Mouse (Mus musculus): Measurements from ENCODE around the gene Atoh8. TPM values are rescaled to one million over a fixed set of nuclear protein-coding genes. Genes with fewer than 3 reads are reported as not detected.

The Atoh8 gene
- polyA plus RNA-seq, 1 experiment from 2014 or later = 3.1 TPM

GRCm38 (mm10) chr6:72204858-72205257 is 30.5 kb downstream of the Atoh8 start:
- no peak overlapping the region for H3K4me2 ChIP-seq
- H3K36me3 ChIP-seq (ENCODE audit: control insufficient read depth, insufficient read depth, low read length) = peaks cover 2% of the 10 kb centered on the region; the same call in 1 of the 2 replicates
- H3K27ac ChIP-seq (ENCODE audit: low read depth, low read length) = no peak overlapping the region
- H3K9ac ChIP-seq (ENCODE audit: low read depth, low read length) = no peak overlapping the region
- 63% methylated on average over 7 of the region's 7 CpGs for WGBS
- peaks cover 3% of the 10 kb centered on the region for H3K4me1 ChIP-seq (replicated peaks; ENCODE audit: control insufficient read depth, insufficient read depth, low read length)
- no peaks in the 10 kb centered on the region for H3K9me3 ChIP-seq (ENCODE audit: control insufficient read depth, low read length)
- no peak overlapping the region for H3K4me3 ChIP-seq (ENCODE audit: low read depth, low read length)
- DNase-seq (ENCODE audit: low spot score) (no peak), ATAC-seq (replicated peaks; ENCODE audit: low FRiP score) (no peak)
- H3K27me3 ChIP-seq (replicated peaks; ENCODE audit: control insufficient read depth, insufficient read depth, low read length) = no peaks in the 10 kb centered on the region; the same call in 1 of the 2 replicates

DNA sequence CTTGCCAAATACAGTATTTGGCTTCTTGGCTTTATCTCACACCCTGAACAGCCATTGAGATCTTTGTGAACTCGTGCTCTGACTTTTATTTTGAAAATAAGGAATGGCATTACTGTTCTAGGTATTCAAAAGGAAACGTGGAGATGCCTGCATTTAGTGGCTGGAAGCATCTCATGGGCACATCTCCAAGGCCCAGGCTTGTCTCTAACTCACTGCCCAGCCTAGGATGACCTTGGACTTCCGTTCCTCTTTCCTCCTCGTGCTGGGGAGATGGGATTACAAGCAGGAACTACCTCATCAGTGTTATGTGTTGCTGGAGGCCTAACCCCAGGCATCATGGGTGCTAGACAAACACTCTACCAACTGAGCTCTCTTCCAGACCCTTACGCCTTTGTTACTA is 32.1 kb downstream of the Atoh8 start:
- no peaks in the 10 kb centered on the region; the same call in 1 of the 2 replicates for H3K27me3 ChIP-seq (replicated peaks; ENCODE audit: control insufficient read depth, insufficient read depth, low read length)

DNA sequence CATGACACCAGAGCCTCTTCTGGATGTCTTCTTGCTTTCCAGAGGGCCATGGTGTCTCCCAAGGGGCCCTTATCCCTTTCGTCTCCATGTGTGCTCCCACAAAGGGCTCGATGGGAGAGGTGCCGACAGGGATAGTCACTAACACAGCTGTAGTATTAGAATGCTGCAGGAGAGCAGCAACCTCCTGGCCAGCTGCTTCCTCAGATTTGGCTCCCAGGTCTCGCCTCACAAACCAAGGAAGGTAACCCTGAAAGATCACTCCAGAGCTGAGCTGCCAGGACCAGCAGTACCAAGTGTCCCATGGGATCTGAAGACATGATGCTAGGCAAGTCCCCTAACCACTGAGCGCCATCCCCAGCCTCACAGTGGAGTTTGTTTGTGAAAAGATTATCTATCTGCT is 32.6 kb downstream of the Atoh8 start:
- Histone ChIP-seq H3K9ac (ENCODE audit: low read depth, low read length) (no peak overlapping the region), H3K36me3 (ENCODE audit: control insufficient read depth, insufficient read depth, low read length) (peaks cover 2% of the 10 kb centered on the region; the same call in 1 of the 2 replicates), H3K27ac (ENCODE audit: low read depth, low read length) (no peak overlapping the region), H3K4me1 (replicated peaks; ENCODE audit: control insufficient read depth, insufficient read depth, low read length) (peaks cover 3% of the 10 kb centered on the region), H3K9me3 (ENCODE audit: control insufficient read depth, low read length) (no peaks in the 10 kb centered on the region), H3K4me3 (ENCODE audit: low read depth, low read length) (no peak overlapping the region), H3K27me3 (replicated peaks; ENCODE audit: control insufficient read depth, insufficient read depth, low read length) (no peaks in the 10 kb centered on the region; the same call in 1 of the 2 replicates), H3K4me2 (no peak overlapping the region)
- WGBS = 65% methylated on average over 5 of the region's 5 CpGs
- ATAC-seq (replicated peaks; ENCODE audit: low FRiP score) (no peak), DNase-seq (ENCODE audit: low spot score) (no peak)

More for the DNA sequence above, 32.1 kb downstream of the Atoh8 start:
- 67% methylated on average over 5 of the region's 5 CpGs for WGBS
- Histone ChIP-seq H3K4me3 (ENCODE audit: low read depth, low read length) (no peak overlapping the region), H3K4me2 (no peak overlapping the region), H3K36me3 (ENCODE audit: control insufficient read depth, insufficient read depth, low read length) (peaks cover 2% of the 10 kb centered on the region; the same call in 1 of the 2 replicates), H3K27ac (ENCODE audit: low read depth, low read length) (no peak overlapping the region), H3K9ac (ENCODE audit: low read depth, low read length) (no peak overlapping the region), H3K9me3 (ENCODE audit: control insufficient read depth, low read length) (no peaks in the 10 kb centered on the region), H3K4me1 (replicated peaks; ENCODE audit: control insufficient read depth, insufficient read depth, low read length) (peaks cover 3% of the 10 kb centered on the region)
- no peak for DNase-seq (ENCODE audit: low spot score)
- no peak for ATAC-seq (replicated peaks; ENCODE audit: low FRiP score)

DNA sequence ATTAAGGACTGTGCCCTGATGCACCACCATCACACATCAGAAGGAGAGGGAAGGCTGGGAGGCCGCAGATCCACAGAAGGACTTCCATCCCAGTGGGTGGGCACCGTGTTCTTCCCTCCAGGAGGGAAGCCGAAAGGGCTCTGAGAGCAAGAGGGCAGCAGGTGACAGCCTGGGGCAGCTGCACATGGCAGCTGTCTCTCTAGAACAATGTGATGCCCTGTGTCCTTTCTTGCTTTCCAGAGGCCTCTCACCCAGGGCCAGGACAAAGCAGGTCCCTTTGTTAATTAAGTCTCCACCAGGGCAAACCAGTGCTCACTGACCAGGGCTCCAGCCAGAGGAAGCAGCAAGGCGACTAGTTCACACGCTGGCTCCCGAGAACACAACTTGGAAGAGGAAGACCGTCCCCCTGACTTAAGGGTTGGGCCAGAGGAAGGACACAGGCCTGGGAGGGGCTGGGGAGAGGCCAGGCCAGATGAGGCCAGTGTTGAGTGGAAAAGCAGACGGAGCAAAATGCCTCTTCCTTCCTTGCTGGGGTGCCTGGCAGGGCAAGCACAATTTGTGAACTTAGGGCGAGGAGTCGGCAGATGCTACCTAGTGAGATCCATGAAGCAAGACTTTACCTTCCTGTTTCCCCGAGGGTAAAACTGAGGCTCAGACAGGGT is 34.7 kb downstream of the Atoh8 start:
- Histone ChIP-seq H3K9me3 (ENCODE audit: control insufficient read depth, low read length) (no peaks in the 10 kb centered on the region), H3K27ac (ENCODE audit: low read depth, low read length) (no peak overlapping the region), H3K27me3 (replicated peaks; ENCODE audit: control insufficient read depth, insufficient read depth, low read length) (no peaks in the 10 kb centered on the region; the same call in none of the 2 replicates), H3K9ac (ENCODE audit: low read depth, low read length) (no peak overlapping the region), H3K36me3 (ENCODE audit: control insufficient read depth, insufficient read depth, low read length) (no peaks in the 10 kb centered on the region), H3K4me3 (ENCODE audit: low read depth, low read length) (no peak overlapping the region), H3K4me2 (no peak overlapping the region), H3K4me1 (replicated peaks; ENCODE audit: control insufficient read depth, insufficient read depth, low read length) (peaks cover 3% of the 10 kb centered on the region)
- DNase-seq (ENCODE audit: low spot score) (no peak), ATAC-seq (replicated peaks; ENCODE audit: low FRiP score) (no peak)
- WGBS = 57% methylated on average over 11 of the region's 11 CpGs

DNA sequence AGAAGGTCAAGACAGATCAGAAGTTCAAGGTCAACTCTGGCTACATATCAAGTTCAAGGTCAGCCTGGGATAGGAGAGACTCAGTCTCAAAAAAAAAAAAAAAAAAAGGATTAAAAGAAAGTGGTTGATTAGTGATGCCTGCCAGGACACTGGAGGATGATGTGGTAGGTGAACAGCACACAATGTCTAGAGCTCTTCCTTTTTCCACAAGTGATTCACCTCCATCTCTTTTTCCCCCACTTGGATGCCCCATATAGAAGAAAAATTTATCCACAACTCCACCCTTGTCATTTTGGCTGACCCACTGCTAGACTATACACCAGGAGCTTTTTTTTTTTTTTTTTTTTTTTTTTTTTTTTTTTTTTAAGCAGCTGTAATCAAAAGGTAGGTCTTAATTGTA is 37.9 kb downstream of the Atoh8 start:
- Histone ChIP-seq H3K27me3 (replicated peaks; ENCODE audit: control insufficient read depth, insufficient read depth, low read length) (peaks cover under 1% of the 10 kb centered on the region), H3K4me2 (no peak overlapping the region), H3K9me3 (ENCODE audit: control insufficient read depth, low read length) (no peaks in the 10 kb centered on the region), H3K4me3 (ENCODE audit: low read depth, low read length) (no peak overlapping the region), H3K9ac (ENCODE audit: low read depth, low read length) (no peak overlapping the region), H3K36me3 (ENCODE audit: control insufficient read depth, insufficient read depth, low read length) (no peaks in the 10 kb centered on the region), H3K4me1 (replicated peaks; ENCODE audit: control insufficient read depth, insufficient read depth, low read length) (peaks cover 3% of the 10 kb centered on the region), H3K27ac (ENCODE audit: low read depth, low read length) (no peak overlapping the region)
- ATAC-seq (replicated peaks; ENCODE audit: low FRiP score) (no peak), DNase-seq (ENCODE audit: low spot score) (no peak)

GRCm38 (mm10) chr6:72196660-72197059 is 38.7 kb downstream of the Atoh8 start:
- Histone ChIP-seq H3K9me3 (ENCODE audit: control insufficient read depth, low read length) (no peaks in the 10 kb centered on the region), H3K4me3 (ENCODE audit: low read depth, low read length) (no peak overlapping the region), H3K27ac (ENCODE audit: low read depth, low read length) (no peak overlapping the region), H3K9ac (ENCODE audit: low read depth, low read length) (no peak overlapping the region), H3K36me3 (ENCODE audit: control insufficient read depth, insufficient read depth, low read length) (no peaks in the 10 kb centered on the region), H3K27me3 (replicated peaks; ENCODE audit: control insufficient read depth, insufficient read depth, low read length) (peaks cover 3% of the 10 kb centered on the region), H3K4me2 (no peak overlapping the region), H3K4me1 (replicated peaks; ENCODE audit: control insufficient read depth, insufficient read depth, low read length) (peaks cover 3% of the 10 kb centered on the region)
- ATAC-seq (replicated peaks; ENCODE audit: low FRiP score) (no peak), DNase-seq (ENCODE audit: low spot score) (no peak)
- WGBS = 70% methylated on average over 3 of the region's 3 CpGs

DNA sequence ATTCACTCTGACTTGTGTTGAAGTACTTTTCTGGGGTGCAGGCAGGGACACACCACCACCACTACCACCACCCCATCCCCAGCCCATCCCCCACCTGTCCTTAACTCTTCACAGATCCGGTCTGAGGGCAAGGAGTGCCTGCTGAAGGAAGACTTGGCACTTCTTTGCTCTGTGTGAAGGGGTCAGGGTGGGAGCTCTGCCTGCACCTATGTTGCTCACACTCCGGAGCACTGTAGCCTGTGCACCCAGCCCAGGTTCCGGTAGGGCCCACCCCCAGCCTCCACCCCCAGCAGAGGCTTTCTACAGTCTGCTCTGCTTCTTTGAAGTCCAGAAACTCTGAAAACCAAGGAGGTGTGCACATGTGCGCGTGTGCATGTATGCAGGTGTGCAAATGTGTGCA is 44.8 kb downstream of the Atoh8 start:
- H3K4me2 ChIP-seq = no peak overlapping the region
- H3K9ac ChIP-seq (ENCODE audit: low read depth, low read length) = no peak overlapping the region
- ATAC-seq (replicated peaks; ENCODE audit: low FRiP score) = no peak
- no peaks in the 10 kb centered on the region for H3K36me3 ChIP-seq (ENCODE audit: control insufficient read depth, insufficient read depth, low read length)
- no peak overlapping the region for H3K4me3 ChIP-seq (ENCODE audit: low read depth, low read length)
- H3K9me3 ChIP-seq (ENCODE audit: control insufficient read depth, low read length) = no peaks in the 10 kb centered on the region
- 48% methylated on average over 5 of the region's 5 CpGs for WGBS
- H3K27ac ChIP-seq (ENCODE audit: low read depth, low read length) = no peak overlapping the region
- H3K27me3 ChIP-seq (replicated peaks; ENCODE audit: control insufficient read depth, insufficient read depth, low read length) = peaks cover 39% of the 10 kb centered on the region
- H3K4me1 ChIP-seq (replicated peaks; ENCODE audit: control insufficient read depth, insufficient read depth, low read length) = no peaks in the 10 kb centered on the region
- DNase-seq (ENCODE audit: low spot score) = no peak

- no peak overlapping the region for H3K4me2 ChIP-seq
- no peak overlapping the region for H3K9ac ChIP-seq (ENCODE audit: low read depth, low read length)
- DNase-seq (ENCODE audit: low spot score) (no peak), ATAC-seq (replicated peaks; ENCODE audit: low FRiP score) (no peak)
- peaks cover 39% of the 10 kb centered on the region for H3K27me3 ChIP-seq (replicated peaks; ENCODE audit: control insufficient read depth, insufficient read depth, low read length)
- H3K4me1 ChIP-seq (replicated peaks; ENCODE audit: control insufficient read depth, insufficient read depth, low read length) = no peaks in the 10 kb centered on the region
- no peak overlapping the region for H3K27ac ChIP-seq (ENCODE audit: low read depth, low read length)
- no peaks in the 10 kb centered on the region for H3K36me3 ChIP-seq (ENCODE audit: control insufficient read depth, insufficient read depth, low read length)
- H3K9me3 ChIP-seq (ENCODE audit: control insufficient read depth, low read length) = no peaks in the 10 kb centered on the region
- no peak overlapping the region for H3K4me3 ChIP-seq (ENCODE audit: low read depth, low read length)
- WGBS = 17% methylated on average over 6 of the region's 6 CpGs
These were observed 45.3 kb downstream of the Atoh8 start for GRCm38 (mm10) chr6:72190120-72190519.
